Mouse (Mus musculus): ENCODE data around the gene Fkbpl.

- no peak for TF ChIP-seq CTCF (IDR thresholded peaks at IDR 0.05; ENCODE audit: insufficient read depth, low read length)
- TF ChIP-seq POLR2A (IDR thresholded peaks at IDR 0.05; ENCODE audit: borderline replicate concordance, extremely low read depth, low read depth, low read length), result no peak
Measured at GRCm38 (mm10) chr17:34645256-34645829, 779 bp downstream of the Fkbpl start.
